Mouse (Mus musculus): ENCODE measurements at regions not wholly inside any gene's neighbourhood (a gene's known extent, or its start where the extent isn't known, plus 50 kb on each side); places are given as distances from the start of the nearest gene placed in this dataset.

GRCm38 (mm10) chr9:78773936-78774335, 158.6 kb downstream of the Cd109 start:
- TF ChIP-seq CTCF (IDR thresholded peaks at IDR 0.05; ENCODE audit: insufficient read depth, low read length) = no peak
- TF ChIP-seq POLR2A (IDR thresholded peaks at IDR 0.05; ENCODE audit: borderline replicate concordance, extremely low read depth, low read depth, low read length) = no peak

Measured in lung, adult 2 months (tissue).